Mouse (Mus musculus) macrophage (primary cell): ENCODE data around the gene Cryba4. TPM values are rescaled to one million over a fixed set of nuclear protein-coding genes. Genes with fewer than 3 reads are reported as not detected.

Source experiments
- H3K27ac ChIP-seq: fragments of 350-480 bp; formaldehyde crosslinking; 2 replicates; pipeline ENCODE4 v1.9.0; 2021
- H3K36me3 ChIP-seq: fragments of 350-480 bp; formaldehyde crosslinking; 2 replicates; pipeline ENCODE4 v1.9.0; 2021; ENCODE audit errors: inconsistent target
- H3K4me3 ChIP-seq: fragments of 350-480 bp; formaldehyde crosslinking; 2 replicates; pipeline ENCODE4 v1.9.0; 2021; ENCODE audit errors: inconsistent target
- H3K79me2 ChIP-seq: fragments of 350-480 bp; formaldehyde crosslinking; 2 replicates; pipeline ENCODE4 v1.9.0; 2021; ENCODE audit errors: inconsistent target
- WGBS: methylation state at CpG from one replicate; pipeline ENCODE4 v1.1.7; 2026; ENCODE audit warnings: inconsistent platforms; ENCODE audit not compliant: missing documents; 5-methylcytosine and 5-hydroxymethylcytosine counted together
- polyA plus RNA-seq: library from polyadenylated mRNA; stranded (reverse); fragments of 250-400 nt; gene quantifications from 3 replicates; pipeline ENCODE4 v1.2.4, GENCODE M21; 2018; ENCODE audit warnings: inconsistent platforms

Cryba4 gene
- polyA plus RNA-seq, 1 experiment from 2014 or later = 0.62 TPM

GRCm38 (mm10) chr5:112243041-112243440 is 9.3 kb downstream of the Cryba4 start:
- H3K27ac ChIP-seq = no peak overlapping the region
- WGBS = 74% methylated on average over 5 of the region's 5 CpGs
- no peak overlapping the region for H3K4me3 ChIP-seq
- no peaks in the 10 kb centered on the region for H3K36me3 ChIP-seq
- no peaks in the 10 kb centered on the region for H3K79me2 ChIP-seq

- WGBS = 50% methylated on average over 5 of the region's 5 CpGs
- Histone ChIP-seq H3K79me2 (no peaks in the 10 kb centered on the region), H3K27ac (no peak overlapping the region), H3K36me3 (no peaks in the 10 kb centered on the region), H3K4me3 (no peak overlapping the region)
Measured at GRCm38 (mm10) chr5:112242361-112242778, 9.9 kb downstream of the Cryba4 start.

GRCm38 (mm10) chr5:112241849-112242248 is 10.5 kb downstream of the Cryba4 start:
- Histone ChIP-seq H3K36me3 (no peaks in the 10 kb centered on the region), H3K79me2 (no peaks in the 10 kb centered on the region), H3K4me3 (no peak overlapping the region), H3K27ac (no peak overlapping the region)
- WGBS = 55% methylated on average over 2 of the region's 2 CpGs

- H3K79me2 ChIP-seq = no peaks in the 10 kb centered on the region
- H3K4me3 ChIP-seq = no peak overlapping the region
Measured at GRCm38 (mm10) chr5:112240761-112241160, 11.6 kb downstream of the Cryba4 start.

GRCm38 (mm10) chr5:112238781-112239482 is 13.4 kb downstream of the Cryba4 start:
- H3K4me3 ChIP-seq = no peak overlapping the region
- no peak overlapping the region for H3K27ac ChIP-seq
- WGBS = 90% methylated on average over 2 of the region's 3 CpGs
- H3K79me2 ChIP-seq = no peaks in the 10 kb centered on the region
- no peaks in the 10 kb centered on the region for H3K36me3 ChIP-seq

More at GRCm38 (mm10) chr5:112240761-112241160, 11.6 kb downstream of the Cryba4 start:
- H3K36me3 ChIP-seq = no peaks in the 10 kb centered on the region
- no peak overlapping the region for H3K27ac ChIP-seq
- WGBS = under 1% methylated on average over 10 of the region's 10 CpGs

- H3K36me3 ChIP-seq = no peaks in the 10 kb centered on the region
- H3K4me3 ChIP-seq = no peak overlapping the region
- H3K27ac ChIP-seq = no peak overlapping the region
- H3K79me2 ChIP-seq = no peaks in the 10 kb centered on the region
- WGBS = 90% methylated on average over 8 of the region's 9 CpGs
Measured at GRCm38 (mm10) chr5:112237866-112238570, 14.3 kb downstream of the Cryba4 start.

GRCm38 (mm10) chr5:112237439-112237838 is 14.9 kb downstream of the Cryba4 start:
- Histone ChIP-seq H3K27ac (no peak overlapping the region), H3K36me3 (no peaks in the 10 kb centered on the region), H3K79me2 (no peaks in the 10 kb centered on the region), H3K4me3 (no peak overlapping the region)
- WGBS = 53% methylated on average over 16 of the region's 16 CpGs

- WGBS = 90% methylated on average over 2 of the region's 2 CpGs
Measured at GRCm38 (mm10) chr5:112236631-112237030, 15.7 kb downstream of the Cryba4 start.

GRCm38 (mm10) chr5:112235806-112236205 is 16.5 kb downstream of the Cryba4 start:
- no peaks in the 10 kb centered on the region for H3K79me2 ChIP-seq
- no peak overlapping the region for H3K4me3 ChIP-seq
- no peaks in the 10 kb centered on the region for H3K36me3 ChIP-seq
- WGBS = 90% methylated on average over 5 of the region's 5 CpGs
- H3K27ac ChIP-seq = no peak overlapping the region

More at GRCm38 (mm10) chr5:112236631-112237030, 15.7 kb downstream of the Cryba4 start:
- Histone ChIP-seq H3K36me3 (no peaks in the 10 kb centered on the region), H3K27ac (no peak overlapping the region), H3K4me3 (no peak overlapping the region), H3K79me2 (no peaks in the 10 kb centered on the region)

GRCm38 (mm10) chr5:112228240-112229076 is 23.9 kb downstream of the Cryba4 start:
- H3K27ac ChIP-seq = no peak overlapping the region
- no peak overlapping the region for H3K4me3 ChIP-seq
- 3% methylated on average over 57 of the region's 57 CpGs for WGBS

GRCm38 (mm10) chr5:112227898-112228239 is 24.4 kb downstream of the Cryba4 start:
- no peaks in the 10 kb centered on the region for H3K36me3 ChIP-seq
- 9% methylated on average over 12 of the region's 13 CpGs for WGBS

More at GRCm38 (mm10) chr5:112228240-112229076, 23.9 kb downstream of the Cryba4 start:
- no peaks in the 10 kb centered on the region for H3K36me3 ChIP-seq
- no peaks in the 10 kb centered on the region for H3K79me2 ChIP-seq

GRCm38 (mm10) chr5:112227354-112227753 is 25.0 kb downstream of the Cryba4 start:
- 2% methylated on average over 29 of the region's 30 CpGs for WGBS
- Histone ChIP-seq H3K36me3 (no peaks in the 10 kb centered on the region), H3K79me2 (no peaks in the 10 kb centered on the region), H3K27ac (no peak overlapping the region), H3K4me3 (no peak overlapping the region)

More at GRCm38 (mm10) chr5:112227898-112228239, 24.4 kb downstream of the Cryba4 start:
- no peaks in the 10 kb centered on the region for H3K79me2 ChIP-seq
- H3K27ac ChIP-seq = no peak overlapping the region
- H3K4me3 ChIP-seq = no peak overlapping the region

- Histone ChIP-seq H3K4me3 (no peak overlapping the region), H3K79me2 (no peaks in the 10 kb centered on the region), H3K36me3 (no peaks in the 10 kb centered on the region), H3K27ac (no peak overlapping the region)
- WGBS = 88% methylated on average over 6 of the region's 6 CpGs
Measured at GRCm38 (mm10) chr5:112225591-112225990, 26.7 kb downstream of the Cryba4 start.

GRCm38 (mm10) chr5:112220203-112220602 is 32.1 kb downstream of the Cryba4 start:
- H3K36me3 ChIP-seq = no peaks in the 10 kb centered on the region
- no peak overlapping the region for H3K27ac ChIP-seq
- H3K79me2 ChIP-seq = no peaks in the 10 kb centered on the region
- no peak overlapping the region for H3K4me3 ChIP-seq
- WGBS = 28% methylated on average over 8 of the region's 8 CpGs
